Mouse (Mus musculus) skeletal muscle tissue, adult 2 months (tissue): ENCODE measurements around the gene Slc9b2.

Source experiments
- DNase-seq: peaks from one replicate; pipeline ENCODE4 v3.0.0-alpha.2; 2012; ENCODE audit warnings: low read depth, low spot score

Slc9b2 gene

GRCm38 (mm10) chr3:135312916-135313491 is 5.5 kb downstream of the Slc9b2 start:
- DNase-seq = no peak

DNA sequence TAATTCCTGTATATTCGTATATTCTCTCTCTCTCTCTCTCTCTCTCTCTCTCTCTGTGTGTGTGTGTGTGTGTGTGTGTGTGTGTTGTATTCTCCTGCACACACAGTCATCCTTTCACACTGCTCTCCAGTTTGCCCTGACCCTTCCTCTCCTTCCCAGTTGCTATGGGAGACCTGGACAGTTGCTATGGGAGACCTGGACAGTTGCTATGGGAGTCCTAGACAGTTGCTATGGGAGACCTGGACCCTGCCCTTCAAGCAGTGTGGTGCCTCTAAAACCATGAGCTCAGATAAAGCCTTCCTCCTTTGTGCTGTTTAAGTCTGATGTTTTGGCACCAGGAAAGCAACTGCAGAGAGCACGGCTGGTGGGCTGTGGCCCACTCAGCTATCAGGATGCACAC is 6.2 kb downstream of the Slc9b2 start:
- no peak for DNase-seq

DNA sequence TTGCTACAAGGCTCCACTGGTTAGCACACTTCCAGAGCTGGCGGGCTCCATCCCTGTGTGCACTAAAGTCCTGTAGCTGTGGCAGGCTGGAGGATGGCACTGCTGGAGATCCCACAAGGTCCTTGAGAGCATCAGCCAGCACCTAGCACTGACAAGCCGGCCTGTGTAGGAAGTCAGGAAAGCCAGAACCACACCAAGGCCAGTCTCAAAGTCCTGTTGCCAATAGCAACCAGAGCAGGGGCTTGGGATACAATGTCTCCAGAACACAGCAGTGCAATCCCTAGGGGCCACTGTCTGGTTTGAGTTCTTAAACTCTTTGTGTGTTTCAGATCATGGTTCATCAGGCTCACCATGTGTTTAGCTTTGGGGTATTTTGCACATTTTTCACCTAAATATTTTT is 7.3 kb downstream of the Slc9b2 start:
- no peak for DNase-seq

GRCm38 (mm10) chr3:135315720-135316425 is 8.4 kb downstream of the Slc9b2 start:
- DNase-seq = no peak

DNA sequence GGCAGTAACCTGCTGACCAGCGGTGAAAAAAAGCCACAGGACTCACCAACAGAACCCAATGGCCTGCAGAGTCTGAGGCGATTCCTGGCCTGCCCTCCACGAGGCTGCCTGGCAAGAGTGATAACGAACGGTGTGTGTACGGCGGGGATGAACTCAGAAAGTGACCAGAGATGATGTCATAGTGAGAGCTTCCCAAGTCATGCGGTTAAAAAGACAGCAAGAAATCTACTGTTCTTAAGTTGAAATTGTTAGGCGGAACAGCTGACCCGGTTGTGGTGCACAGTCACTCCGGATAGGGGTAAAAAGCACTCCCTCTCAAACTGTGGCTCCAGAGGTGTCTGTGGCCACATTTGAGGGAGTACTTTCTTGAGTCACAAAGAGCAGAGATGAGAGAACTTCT is 10.8 kb downstream of the Slc9b2 start:
- no peak for DNase-seq

DNA sequence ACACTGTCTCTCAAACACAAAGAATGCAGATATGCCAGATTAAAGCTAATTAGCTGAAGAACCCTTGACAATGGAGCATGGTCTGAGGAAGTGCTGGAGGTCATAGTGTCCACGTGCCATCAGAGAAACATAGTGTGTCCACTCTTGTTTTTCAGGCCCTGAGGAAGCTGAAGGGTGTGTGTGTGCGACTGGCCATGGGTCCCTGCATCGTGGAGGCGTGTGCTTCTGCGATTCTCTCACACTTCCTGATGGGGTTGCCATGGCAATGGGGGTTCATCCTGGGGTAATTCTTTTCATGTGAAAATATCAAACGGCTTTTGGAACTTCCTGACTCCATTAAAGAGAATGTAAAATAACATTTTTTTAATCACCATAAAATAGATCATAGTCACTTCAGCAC is 16.9 kb downstream of the Slc9b2 start:
- no peak for DNase-seq

DNA sequence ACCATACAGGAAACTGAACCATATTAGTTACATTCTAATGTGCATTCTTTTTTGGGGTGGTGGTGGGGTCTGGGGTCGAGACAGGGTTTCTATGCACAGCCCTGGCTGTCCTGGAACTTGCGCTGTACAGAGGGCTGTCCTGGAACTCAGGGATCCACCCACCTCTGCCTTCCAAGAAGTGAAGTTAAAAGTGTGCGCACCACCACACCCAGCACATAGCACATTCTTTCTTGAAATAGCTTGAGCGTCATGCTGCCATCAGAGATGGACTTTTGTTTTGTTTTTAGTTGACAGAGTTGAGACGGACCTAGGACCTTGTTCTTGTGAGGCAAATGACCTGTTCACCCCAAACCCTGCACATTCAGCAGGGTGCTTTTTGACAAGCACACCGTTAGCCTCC is 19.7 kb downstream of the Slc9b2 start:
- DNase-seq = no peak

DNA sequence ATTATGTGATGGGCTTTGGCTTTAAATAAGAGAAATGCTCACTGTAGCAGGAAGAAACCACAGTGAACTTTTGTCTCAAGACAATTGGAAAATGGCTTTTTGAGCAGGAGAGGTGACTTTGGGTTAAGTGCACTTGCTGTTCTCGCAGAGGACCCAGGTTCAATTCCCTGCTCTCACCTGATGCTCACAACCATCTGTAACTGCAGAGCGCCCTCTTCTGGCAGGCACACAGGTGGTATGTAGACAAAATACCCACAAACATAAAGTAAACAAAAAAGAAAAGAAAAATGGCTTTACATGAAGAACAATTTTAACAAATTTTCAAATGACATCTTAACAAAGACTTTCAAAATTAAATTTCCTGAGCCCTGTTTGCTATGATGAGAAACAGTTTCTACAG is 20.1 kb downstream of the Slc9b2 start:
- no peak for DNase-seq

GRCm38 (mm10) chr3:135328560-135328959 is 21.1 kb downstream of the Slc9b2 start:
- DNase-seq = peak; percentile 37

GRCm38 (mm10) chr3:135332691-135333090 is 25.2 kb downstream of the Slc9b2 start:
- DNase-seq = no peak

GRCm38 (mm10) chr3:135333763-135334162 is 26.3 kb downstream of the Slc9b2 start:
- no peak for DNase-seq

- DNase-seq = no peak
These were observed 40.3 kb downstream of the Slc9b2 start, which contains the start of gene Slc9b1 for GRCm38 (mm10) chr3:135347739-135348264. Slc9b1 (plus strand) TSS chr3:135348029.

DNA sequence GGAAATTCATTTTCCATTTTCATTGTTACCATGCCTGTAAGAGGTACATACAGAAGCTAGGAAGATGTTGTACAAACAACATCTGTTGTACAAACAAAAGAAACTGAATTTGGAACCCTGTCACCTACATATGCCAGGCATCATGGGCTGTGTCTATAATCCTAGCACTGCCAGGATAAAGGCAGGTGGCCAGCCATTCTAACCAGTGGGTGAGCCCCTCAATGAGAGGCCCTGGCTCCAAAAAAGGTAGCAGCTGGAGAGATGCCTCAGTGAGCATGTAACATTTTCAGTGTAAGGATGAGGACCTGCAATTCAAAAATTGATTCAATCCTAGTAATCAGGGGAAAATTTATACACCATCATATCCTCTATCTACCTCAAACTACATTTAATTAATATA is 41.5 kb downstream of the Slc9b2 start:
- no peak for DNase-seq

DNA sequence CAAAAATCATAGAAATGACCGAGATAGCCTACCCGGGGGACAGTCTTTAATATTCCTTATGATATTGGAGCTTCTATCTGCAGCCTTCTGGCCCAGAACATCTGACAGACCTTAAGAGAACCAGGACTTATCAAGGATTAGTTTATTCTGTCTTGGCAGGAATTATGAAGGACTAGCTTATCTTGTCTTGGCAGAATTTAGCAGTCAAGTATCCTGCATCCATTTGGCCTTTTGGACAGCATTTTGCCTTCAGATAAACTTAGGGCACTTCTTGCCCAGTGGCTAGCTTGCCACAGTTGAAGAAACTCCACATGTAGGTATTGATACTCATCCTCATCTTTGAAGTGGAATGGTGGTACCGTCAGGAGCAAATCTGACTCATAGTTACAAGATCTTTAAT is 44.4 kb downstream of the Slc9b2 start:
- no peak for DNase-seq

- no peak for DNase-seq
These were observed 49.9 kb downstream of the Slc9b2 start for GRCm38 (mm10) chr3:135357394-135357793.

DNA sequence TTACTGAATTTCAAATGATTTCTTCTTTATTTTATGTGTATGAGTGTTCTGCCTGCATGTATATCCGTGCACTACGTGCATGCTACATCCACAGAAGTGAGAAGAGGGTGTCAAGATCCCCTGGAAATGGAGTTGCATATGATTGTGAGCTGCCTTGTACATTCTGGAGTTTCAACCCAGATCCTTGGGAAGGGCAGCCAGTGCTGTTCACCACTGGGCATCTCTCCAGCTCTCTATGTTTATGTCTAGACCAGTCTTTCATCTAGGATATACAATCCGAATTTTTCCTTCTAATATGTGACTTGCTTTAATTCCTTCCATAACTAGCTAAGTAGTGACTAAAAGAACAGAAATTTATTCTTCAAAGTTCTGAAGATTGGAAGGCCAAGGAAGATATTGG is 68.3 kb downstream of the Slc9b2 start:
- DNase-seq = no peak

GRCm38 (mm10) chr3:135377445-135377844 is 69.9 kb downstream of the Slc9b2 start:
- no peak for DNase-seq

DNA sequence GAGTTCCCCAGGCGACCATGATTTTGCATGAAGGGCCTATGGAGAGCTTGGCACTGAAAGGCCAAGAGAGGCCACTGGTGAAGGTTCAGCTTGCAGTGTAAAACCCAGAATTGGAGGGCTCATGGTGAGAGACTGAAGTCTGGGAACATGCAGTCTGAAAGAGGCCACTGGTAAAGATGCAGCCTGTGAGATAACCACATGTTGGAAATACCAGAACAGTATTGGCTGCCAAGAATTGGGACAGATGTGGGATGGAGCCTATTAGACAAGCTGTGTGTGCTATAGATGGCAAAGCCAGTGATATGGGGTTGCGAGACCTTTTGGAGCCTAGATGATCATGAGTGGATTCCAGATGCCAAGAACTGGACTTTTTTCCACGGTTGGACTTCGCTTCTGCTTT is 72.4 kb downstream of the Slc9b2 start:
- no peak for DNase-seq

DNA sequence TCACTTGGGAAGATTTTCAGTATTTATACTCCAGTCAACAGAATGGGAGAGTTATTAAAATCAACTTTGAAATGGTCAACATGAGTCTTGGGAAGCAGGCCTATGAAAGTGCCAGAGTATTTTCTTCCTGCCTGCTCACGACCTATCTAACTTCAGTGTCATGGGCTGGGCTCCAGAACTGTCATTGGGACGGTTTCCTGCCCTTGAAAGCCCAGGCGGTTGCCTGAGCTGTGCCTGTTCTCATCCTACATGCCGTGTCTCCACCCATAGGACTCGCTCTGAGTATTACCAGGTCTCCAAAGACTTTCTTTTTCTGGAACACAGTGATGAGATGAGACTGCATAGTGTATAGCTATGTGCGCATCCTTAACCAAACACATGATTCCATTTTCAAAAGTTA is 85.7 kb downstream of the Slc9b2 start:
- DNase-seq = no peak
